Mouse (Mus musculus) stomach, postnatal 0 days (tissue): ENCODE measurements around the gene Tspyl2.
A peak's percentile ranks its signal among the peaks of the same experiment; 100 is the strongest.

Source experiments
- CTCF ChIP-seq: IDR thresholded peaks from 2 replicates; pipeline ENCODE4 v1.5.1; 2016; ENCODE audit warnings: antibody characterized with exemption, low read depth, mild to moderate bottlenecking, moderate library complexity
- EP300 ChIP-seq: optimal IDR thresholded peaks from 2 replicates; pipeline ENCODE3; 2016; ENCODE audit warnings: antibody characterized with exemption

- TF ChIP-seq EP300 (no peak), CTCF (peak; percentile 47)
Observed at GRCm38 (mm10) chrX:152323584-152323983, 18.6 kb downstream of the Tspyl2 start.
